18 mouse cellular contexts compared by ENCODE assay signal in genomic region chr1:161980046-161980445, GRCm38 (mm10). TPM values are rescaled to one million over a fixed set of nuclear protein-coding genes. Genes with fewer than 3 reads are reported as not detected.
A peak's percentile ranks its signal among the peaks of the same experiment; 100 is the strongest.
DNase-seq lines count a peak whose midpoint lies in the region; ATAC-seq lines count a peak whose summit lies in the region.
"Had no signal": no experiment of that assay in that cellular context is flagged by ENCODE, and none has a peak within 500 bp of the region (broad histone marks: within the 10 kb centered on the region; RNA-seq: fewer than 3 reads in every experiment).

No protein-coding gene starts in this region.

- no peaks in the 10 kb centered on the region for H3K9me3 ChIP-seq in embryonic facial prominence, embryonic 13.5 days
- no peaks in the 10 kb centered on the region for H3K9me3 ChIP-seq in limb, embryonic 10.5 days (replicated peaks)
- no peaks in the 10 kb centered on the region for H3K9me3 ChIP-seq in limb, embryonic 15.5 days
- no peaks in the 10 kb centered on the region for H3K9me3 ChIP-seq in hindbrain, embryonic 14.5 days (ENCODE audit: control insufficient read depth, low read length)
- H3K9me3 ChIP-seq: forebrain, embryonic 13.5 days; heart, embryonic 15.5 days; hindbrain, embryonic 13.5 days had no signal

- 44% methylated on average over 2 of the region's 2 CpGs for WGBS in embryonic facial prominence, embryonic 13.5 days
- WGBS in limb, embryonic 10.5 days = 85% methylated on average over 2 of the region's 2 CpGs
- 63% methylated on average over 2 of the region's 2 CpGs for WGBS in limb, embryonic 15.5 days
- WGBS in hindbrain, embryonic 14.5 days = 88% methylated on average over 2 of the region's 2 CpGs

- no peak overlapping the region for H3K9ac ChIP-seq in embryonic facial prominence, embryonic 13.5 days
- no peak overlapping the region for H3K9ac ChIP-seq in limb, embryonic 15.5 days
- H3K9ac ChIP-seq in hindbrain, embryonic 14.5 days = no peak overlapping the region
- H3K9ac ChIP-seq: forebrain, embryonic 13.5 days; forebrain, postnatal 0 days; heart, embryonic 15.5 days; hindbrain, embryonic 13.5 days had no signal

- no peaks in the 10 kb centered on the region for H3K27me3 ChIP-seq in embryonic facial prominence, embryonic 13.5 days
- H3K27me3 ChIP-seq in limb, embryonic 10.5 days (ENCODE audit: low read depth, poor library complexity, severe bottlenecking) = no peaks in the 10 kb centered on the region
- no peaks in the 10 kb centered on the region for H3K27me3 ChIP-seq in limb, embryonic 15.5 days
- no peaks in the 10 kb centered on the region for H3K27me3 ChIP-seq in hindbrain, embryonic 14.5 days (ENCODE audit: control insufficient read depth, insufficient read depth, low read length)
- H3K27me3 ChIP-seq: forebrain, embryonic 13.5 days; heart, embryonic 15.5 days; hindbrain, embryonic 13.5 days had no signal

- peak overlapping the region; percentile 82; the same call in 1 of the 2 replicates for H3K27ac ChIP-seq in embryonic facial prominence, embryonic 13.5 days
- H3K27ac ChIP-seq in limb, embryonic 10.5 days = peak overlapping the region; percentile 93
- H3K27ac ChIP-seq in limb, embryonic 15.5 days = peak overlapping the region; percentile 78
- H3K27ac ChIP-seq in hindbrain, embryonic 14.5 days = no peak overlapping the region
- H3K27ac ChIP-seq: forebrain, embryonic 13.5 days; heart, adult 2 months; heart, embryonic 15.5 days; hindbrain, embryonic 13.5 days had no signal

- no peak overlapping the region for H3K4me2 ChIP-seq in embryonic facial prominence, embryonic 13.5 days
- no peak overlapping the region for H3K4me2 ChIP-seq in limb, embryonic 15.5 days
- no peak overlapping the region for H3K4me2 ChIP-seq in hindbrain, embryonic 14.5 days (replicated peaks)
- H3K4me2 ChIP-seq: forebrain, embryonic 13.5 days; heart, embryonic 11.5 days; heart, embryonic 15.5 days; hindbrain, embryonic 13.5 days had no signal

- H3K36me3 ChIP-seq in embryonic facial prominence, embryonic 13.5 days = no peaks in the 10 kb centered on the region
- no peaks in the 10 kb centered on the region for H3K36me3 ChIP-seq in limb, embryonic 10.5 days
- H3K36me3 ChIP-seq in limb, embryonic 15.5 days = no peaks in the 10 kb centered on the region
- no peaks in the 10 kb centered on the region for H3K36me3 ChIP-seq in hindbrain, embryonic 14.5 days (replicated peaks; ENCODE audit: control insufficient read depth, insufficient read depth)
- H3K36me3 ChIP-seq: heart, embryonic 15.5 days; hindbrain, embryonic 13.5 days had no signal

- H3K4me3 ChIP-seq in embryonic facial prominence, embryonic 13.5 days = no peak overlapping the region
- no peak overlapping the region for H3K4me3 ChIP-seq in limb, embryonic 10.5 days
- H3K4me3 ChIP-seq in limb, embryonic 15.5 days = no peak overlapping the region
- no peak overlapping the region for H3K4me3 ChIP-seq in hindbrain, embryonic 14.5 days (replicated peaks; ENCODE audit: low read length)
- H3K4me3 ChIP-seq: forebrain, embryonic 13.5 days; heart, adult 2 months; heart, embryonic 15.5 days; hindbrain, embryonic 13.5 days had no signal

- peak; percentile 56 for DNase-seq in 3T3-L1 (ENCODE audit: low read depth, low spot score)
- no peak for DNase-seq in limb, embryonic 10.5 days (ENCODE audit: low spot score)
- no peak for DNase-seq in hindbrain, embryonic 14.5 days (ENCODE audit: low spot score)
- no peak for DNase-seq in ovary, postnatal 10 days (ENCODE audit: low spot score)
- DNase-seq: adrenal gland, adult 8-10 months; cerebellum, adult 2 months; cerebellum, postnatal 10 days; forebrain, postnatal 0 days; gastrocnemius, postnatal 14 days; heart, adult 2 months; heart, postnatal 14 days had no signal

- H3K4me1 ChIP-seq in embryonic facial prominence, embryonic 13.5 days = peaks cover 60% of the 10 kb centered on the region
- H3K4me1 ChIP-seq in limb, embryonic 10.5 days = peaks cover 80% of the 10 kb centered on the region
- H3K4me1 ChIP-seq in limb, embryonic 15.5 days = peaks cover 60% of the 10 kb centered on the region
- no peaks in the 10 kb centered on the region for H3K4me1 ChIP-seq in hindbrain, embryonic 14.5 days (replicated peaks; ENCODE audit: control insufficient read depth, insufficient read depth, low read length)

- no peak for ATAC-seq in embryonic facial prominence, embryonic 13.5 days (ENCODE audit: insufficient number of reproducible peaks, insufficient read depth, low FRiP score, low TSS enrichment, low read depth)
- ATAC-seq in limb, embryonic 15.5 days (ENCODE audit: insufficient number of reproducible peaks, low FRiP score, low TSS enrichment, low read depth) = no peak
- ATAC-seq in hindbrain, embryonic 14.5 days (ENCODE audit: low FRiP score) = no peak
- ATAC-seq: forebrain, embryonic 13.5 days; forebrain, postnatal 0 days had no signal

RNA-seq across cellular contexts. Expression of gene 4930558K02Rik, which starts 0.6 kb away (rescaled TPM):
- polyA plus RNA-seq in embryonic facial prominence, embryonic 13.5 days (2015; fragmentation: Nextera tagmentation; extraction: Ambion mirVana) = not detected in 2 replicates
- not detected in 2 replicates for polyA plus RNA-seq in limb, embryonic 10.5 days (2016; fragmentation: Nextera tagmentation; extraction: Ambion mirVana)
- not detected in 2 replicates for polyA plus RNA-seq in limb, embryonic 15.5 days (2015; fragmentation: Nextera tagmentation; extraction: Ambion mirVana)
- 0.20 TPM in 1 of 2 replicates, not detected in the other for polyA plus RNA-seq in hindbrain, embryonic 14.5 days (2014; fragmentation: Nextera tagmentation; extraction: Ambion mirVana)
- polyA plus RNA-seq: cerebellum, adult 2 months; forebrain, embryonic 13.5 days; gonadal fat pad, adult 2 months; heart, adult 2 months; heart, embryonic 11.5 days; heart, embryonic 15.5 days; hindbrain, embryonic 13.5 days had no signal

RNA-seq across cellular contexts. Expression of gene Pigc, which starts 11.1 kb away (rescaled TPM):
- polyA plus RNA-seq in embryonic facial prominence, embryonic 13.5 days (2015; fragmentation: Nextera tagmentation; extraction: Ambion mirVana) = 50.4 and 51.4 TPM in 2 replicates
- 31.4 and 39.9 TPM in 2 replicates for polyA plus RNA-seq in limb, embryonic 10.5 days (2016; fragmentation: Nextera tagmentation; extraction: Ambion mirVana)
- polyA plus RNA-seq in limb, embryonic 15.5 days (2015; fragmentation: Nextera tagmentation; extraction: Ambion mirVana) = 48.2 and 51.4 TPM in 2 replicates
- 34.5 TPM in 2 replicates for polyA plus RNA-seq in hindbrain, embryonic 14.5 days (2014; fragmentation: Nextera tagmentation; extraction: Ambion mirVana)
